Mouse (Mus musculus) lung, postnatal 25 days (tissue): ENCODE data around the gene Prkcb.

Source experiments
- DNase-seq: peaks from one replicate; pipeline ENCODE4 v3.0.0; 2022; ENCODE audit warnings: low spot score

Gene Prkcb

DNA sequence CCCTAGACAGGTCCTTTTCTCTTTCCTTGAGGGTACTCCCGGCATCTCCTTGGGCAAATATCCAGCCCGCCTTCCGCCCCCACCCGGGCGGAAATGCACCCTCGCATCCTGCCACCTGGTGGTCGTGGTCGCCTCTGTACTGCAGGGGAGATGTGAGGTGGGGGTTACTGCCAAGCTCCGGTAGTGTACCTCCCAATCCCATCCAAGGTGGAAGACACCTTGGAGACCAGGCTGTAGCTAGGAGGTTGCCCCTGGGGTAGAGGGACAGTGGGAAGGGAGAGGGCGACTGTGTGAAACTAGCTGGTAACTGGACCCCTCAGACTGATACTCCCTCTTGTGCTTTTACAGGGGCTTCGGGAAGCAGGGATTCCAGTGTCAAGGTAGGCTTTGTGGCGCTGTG, 1.6 kb downstream of the Prkcb start:
- DNase-seq: no peak

DNA sequence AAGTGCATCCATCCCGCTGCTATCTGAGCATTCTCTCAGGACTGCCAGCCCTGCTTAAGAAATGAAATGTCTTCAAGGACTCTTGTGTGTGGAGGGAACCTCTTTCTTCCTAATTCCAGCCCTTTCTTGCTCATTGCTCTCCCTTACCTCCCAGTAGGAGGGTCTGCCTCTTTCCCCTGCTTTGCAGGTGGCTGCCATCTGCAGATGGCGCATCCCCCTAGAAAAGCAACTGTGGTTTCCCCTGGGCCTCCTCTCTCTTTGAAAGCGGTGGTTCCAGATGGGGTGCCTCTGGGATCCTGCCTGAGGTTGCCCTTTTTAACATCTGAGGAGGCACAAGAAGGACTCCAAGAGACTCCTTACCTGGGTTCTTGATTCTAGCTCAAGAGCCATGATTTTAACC, 2.2 kb downstream of the Prkcb start:
- DNase-seq: no peak

DNA sequence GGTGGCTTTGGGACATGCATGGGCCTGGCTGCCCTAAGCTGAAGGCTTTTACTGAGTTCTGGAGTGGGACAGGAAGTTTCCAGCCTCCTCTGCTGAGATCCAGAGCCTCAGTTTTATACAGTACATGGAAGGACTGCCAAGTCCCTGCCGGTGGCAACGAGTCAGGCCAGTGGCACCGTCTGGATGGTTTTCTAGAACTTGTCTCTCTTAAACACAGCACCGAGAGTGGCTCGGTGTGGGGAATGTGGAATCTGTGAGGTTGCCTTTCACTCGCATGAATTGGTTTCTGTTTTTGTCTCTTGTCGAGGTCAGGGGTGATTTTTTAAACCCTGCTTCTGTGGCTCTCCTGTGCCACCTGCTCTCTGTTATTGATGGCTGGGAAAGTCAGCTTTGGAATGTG, 3.6 kb downstream of the Prkcb start:
- no peak for DNase-seq

DNA sequence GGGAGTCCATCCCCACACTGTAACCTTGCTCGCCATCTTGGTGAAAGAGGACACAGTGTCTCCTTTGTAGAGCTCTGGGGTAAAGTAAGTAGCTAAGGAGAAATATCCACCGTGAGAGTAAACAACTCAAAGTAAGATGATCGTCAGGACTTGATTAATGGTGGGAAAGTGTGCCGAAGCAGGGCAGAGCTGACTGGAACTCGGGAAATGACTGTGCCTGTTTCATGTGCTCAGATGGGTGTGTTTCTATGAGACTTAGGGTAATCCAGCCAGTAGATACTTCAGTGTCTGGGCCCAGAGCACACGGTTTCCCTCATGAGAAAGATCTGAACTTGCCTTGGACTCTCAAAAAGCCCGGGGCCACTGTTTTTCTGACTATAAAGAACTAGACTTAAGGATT, 5.6 kb downstream of the Prkcb start:
- no peak for DNase-seq

DNA sequence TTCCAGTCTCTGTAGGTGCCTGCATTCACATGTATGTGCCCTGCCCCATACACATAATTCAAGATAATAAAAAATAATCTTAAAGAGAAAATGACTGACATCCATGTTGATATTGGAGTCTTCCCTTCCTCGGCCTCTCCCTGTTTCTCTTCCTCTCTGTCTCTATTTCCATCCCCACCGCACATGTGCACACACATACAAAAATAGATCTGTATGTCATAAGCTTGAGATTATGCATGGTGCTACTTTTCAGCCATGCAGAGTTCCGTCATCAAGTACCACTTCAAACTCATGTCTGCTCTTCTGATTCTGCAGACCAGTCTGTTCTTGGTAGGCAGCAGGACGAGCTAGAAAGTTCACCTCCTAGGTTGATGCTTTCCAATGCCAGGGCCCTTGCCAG, 6.8 kb downstream of the Prkcb start:
- no peak for DNase-seq

DNA sequence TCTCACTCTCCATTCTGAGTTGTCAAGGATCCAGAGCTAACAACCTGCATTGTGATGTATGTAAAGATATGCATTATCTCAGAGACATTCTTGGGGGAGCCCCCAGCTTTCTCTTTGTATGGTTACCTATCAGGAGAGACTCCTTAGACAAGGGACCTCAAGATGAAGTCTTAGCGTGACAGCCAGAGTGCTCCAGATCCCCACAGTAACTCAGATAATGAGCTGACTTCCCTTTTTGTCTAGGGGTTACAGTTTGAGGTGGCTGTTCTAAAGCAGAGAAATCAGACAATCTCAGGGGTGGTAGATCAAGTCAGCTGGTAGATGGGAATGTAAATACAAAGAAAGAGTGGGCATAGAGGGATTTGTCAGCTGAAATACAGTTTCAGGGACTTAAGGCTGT, 7.8 kb downstream of the Prkcb start:
- DNase-seq: no peak

DNA sequence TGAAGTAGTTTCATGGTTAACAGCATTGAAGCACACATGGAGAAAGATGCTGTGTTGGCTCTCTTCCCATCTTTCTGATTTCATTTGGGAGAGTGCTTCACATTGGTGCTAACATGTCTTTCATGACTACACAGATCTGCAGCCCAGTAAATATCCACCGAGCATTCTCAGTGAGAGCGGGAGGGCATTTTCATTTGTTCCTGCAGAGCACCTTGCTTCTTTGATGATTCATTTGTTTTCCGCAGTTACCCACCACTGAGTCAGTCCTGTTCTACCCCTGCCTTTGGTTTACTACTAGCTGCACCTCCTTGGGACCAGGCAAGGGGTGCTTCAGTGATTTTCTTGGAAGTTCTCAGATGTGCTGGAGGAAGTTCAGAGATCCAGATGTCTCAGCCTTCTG, 8.3 kb downstream of the Prkcb start:
- no peak for DNase-seq

DNA sequence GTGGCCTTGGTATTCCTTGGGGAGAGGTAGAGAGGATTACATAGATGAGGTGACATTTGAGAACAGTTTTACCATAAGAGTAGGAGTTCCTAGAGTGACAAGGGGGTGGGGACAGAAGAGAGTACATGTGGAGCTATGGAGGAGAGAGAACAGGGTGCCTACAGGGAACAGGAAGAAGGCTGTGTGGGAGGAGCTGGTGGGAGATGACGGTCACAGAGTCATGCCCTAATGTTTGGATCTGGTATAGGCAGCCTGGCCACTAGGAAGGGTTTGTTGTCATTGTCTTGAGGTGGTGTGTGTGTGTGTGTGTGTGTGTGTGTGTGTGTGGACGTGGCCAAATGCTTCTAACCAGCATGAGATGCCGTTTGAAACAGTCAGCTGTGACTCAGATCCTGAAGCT, 9.1 kb downstream of the Prkcb start:
- no peak for DNase-seq

DNA sequence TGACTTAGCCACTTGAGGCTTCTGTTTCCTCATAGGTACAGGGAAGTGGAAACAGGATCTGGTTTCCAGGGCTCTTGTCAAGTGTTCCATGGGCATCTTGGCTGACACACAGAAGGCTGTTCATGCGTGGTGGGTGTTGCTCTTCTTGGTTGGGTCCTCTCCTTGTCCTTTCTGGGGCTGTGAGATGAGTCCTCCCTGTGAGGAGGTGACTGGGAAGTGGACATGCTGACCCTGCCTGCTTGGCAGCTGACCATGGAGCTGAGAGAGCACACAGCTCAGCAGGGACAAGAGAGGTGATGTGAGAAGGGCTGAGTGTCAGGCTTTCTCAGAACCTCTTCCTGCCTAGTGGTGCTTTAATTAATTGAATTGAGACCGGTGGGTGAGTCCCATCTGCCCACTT, 10.2 kb downstream of the Prkcb start:
- DNase-seq: no peak

DNA sequence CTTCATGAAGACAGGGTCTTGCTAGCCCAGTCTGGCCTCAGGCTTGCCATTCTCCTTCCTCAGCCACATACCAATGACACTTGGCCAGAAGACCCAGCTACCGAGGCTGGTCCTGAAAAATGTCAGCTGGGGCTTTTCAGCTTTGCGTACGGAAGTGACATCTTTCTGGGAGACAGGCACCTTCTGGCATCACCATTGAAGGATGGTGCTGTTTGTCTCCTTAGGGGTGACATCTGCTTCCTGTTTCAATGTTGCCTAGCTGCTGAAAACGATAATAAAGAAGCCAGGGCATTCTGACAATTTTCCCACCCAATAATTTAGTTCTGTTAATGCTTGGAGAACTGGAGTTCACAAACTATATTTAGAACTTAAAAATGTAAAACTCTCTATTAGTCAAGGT, 12.0 kb downstream of the Prkcb start:
- no peak for DNase-seq

DNA sequence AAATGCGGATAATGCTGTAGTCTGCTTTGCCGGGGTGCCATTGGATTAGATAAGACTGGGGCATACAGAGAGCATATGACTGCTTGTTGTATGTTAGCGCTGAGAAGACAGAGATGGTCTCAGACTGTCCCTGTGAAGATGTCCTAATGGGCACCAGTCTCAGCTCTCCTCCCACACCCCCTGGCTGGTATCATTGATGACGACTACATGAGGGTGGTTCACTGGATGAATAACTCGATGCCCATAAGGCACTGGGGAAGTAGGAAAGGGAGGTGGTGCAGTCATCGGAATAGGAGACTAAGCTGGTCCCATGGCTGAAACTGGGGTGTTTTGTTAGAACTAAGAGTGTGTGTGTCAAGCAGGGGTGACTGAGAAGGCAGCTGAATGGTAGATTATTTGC, 14.0 kb downstream of the Prkcb start:
- no peak for DNase-seq

DNA sequence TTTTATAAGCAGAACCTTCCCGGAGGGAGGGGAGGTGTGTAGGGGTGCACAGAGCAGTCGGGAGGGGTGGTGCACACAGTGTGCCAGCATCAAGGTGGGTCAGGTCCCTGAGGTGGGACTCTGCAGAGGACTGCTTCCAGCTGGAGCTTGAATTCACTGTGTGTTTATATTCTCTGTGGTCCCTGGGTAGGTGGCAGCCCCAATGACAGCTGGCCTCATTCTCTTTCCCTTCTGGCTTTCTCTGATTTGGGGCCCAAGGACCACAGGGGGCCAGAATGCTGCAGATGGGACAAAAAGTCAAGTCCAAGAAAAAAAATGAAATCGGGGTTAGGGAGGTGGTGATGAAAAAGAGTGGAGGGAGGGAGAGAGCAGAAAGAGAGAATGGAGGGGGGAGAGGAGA, 15.4 kb downstream of the Prkcb start:
- no peak for DNase-seq

DNA sequence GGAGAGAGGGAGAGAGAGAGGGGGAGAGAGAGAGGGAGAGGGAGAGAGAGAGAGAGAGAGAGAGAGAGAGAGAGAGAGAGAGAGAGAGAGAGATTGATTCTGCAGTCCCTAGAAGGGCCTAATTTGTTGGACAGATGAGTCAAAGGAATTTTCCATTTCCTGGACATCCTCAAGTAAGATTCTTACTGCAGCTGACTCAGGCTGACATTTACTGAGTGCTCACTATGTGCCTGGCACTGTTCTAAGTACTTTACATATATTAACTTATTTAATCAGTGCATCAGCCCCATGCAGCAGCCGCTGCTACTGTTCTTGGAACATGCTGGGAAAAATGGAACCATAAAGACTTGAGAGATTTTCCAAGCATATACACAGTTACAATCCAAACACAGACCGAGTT, 16.0 kb downstream of the Prkcb start:
- no peak for DNase-seq

DNA sequence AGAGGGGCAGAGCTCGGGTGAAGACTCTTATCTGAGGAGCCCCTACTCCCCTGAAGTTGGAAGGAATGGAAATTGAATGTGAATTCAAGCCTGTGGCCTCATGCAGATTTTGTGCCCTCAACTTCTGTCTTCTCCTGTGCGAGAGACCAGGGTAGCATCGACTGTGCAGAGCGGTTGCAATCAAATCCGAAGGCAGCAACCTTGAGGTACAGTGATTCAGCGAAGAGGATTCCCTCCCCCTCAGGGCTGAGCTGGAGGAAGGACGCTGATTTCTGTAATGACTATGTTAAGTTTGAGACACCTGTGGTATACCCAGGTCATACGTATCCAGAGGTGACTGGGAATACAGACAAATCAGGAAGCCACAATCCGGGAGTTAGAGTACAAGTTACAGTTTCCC, 18.7 kb downstream of the Prkcb start:
- DNase-seq: no peak

DNA sequence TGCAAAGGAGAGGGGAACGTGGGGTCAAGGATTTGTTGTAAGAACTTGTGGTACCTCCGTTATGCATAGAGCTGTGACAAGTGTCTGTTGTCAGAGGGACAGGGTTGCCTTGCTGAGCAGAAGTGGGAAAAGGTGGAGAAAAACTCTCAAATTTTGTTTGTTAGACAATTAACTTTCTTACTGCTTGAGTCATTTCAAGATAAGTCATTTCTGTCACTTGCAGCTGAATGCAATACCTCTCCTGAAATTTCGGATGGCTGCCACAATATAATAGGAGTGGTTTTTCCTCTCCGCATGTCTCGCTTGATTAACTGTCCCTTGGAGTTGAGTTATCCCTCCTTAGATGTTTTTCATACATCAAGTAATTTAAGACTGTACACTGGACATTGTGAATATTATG, 20.1 kb downstream of the Prkcb start:
- no peak for DNase-seq

DNA sequence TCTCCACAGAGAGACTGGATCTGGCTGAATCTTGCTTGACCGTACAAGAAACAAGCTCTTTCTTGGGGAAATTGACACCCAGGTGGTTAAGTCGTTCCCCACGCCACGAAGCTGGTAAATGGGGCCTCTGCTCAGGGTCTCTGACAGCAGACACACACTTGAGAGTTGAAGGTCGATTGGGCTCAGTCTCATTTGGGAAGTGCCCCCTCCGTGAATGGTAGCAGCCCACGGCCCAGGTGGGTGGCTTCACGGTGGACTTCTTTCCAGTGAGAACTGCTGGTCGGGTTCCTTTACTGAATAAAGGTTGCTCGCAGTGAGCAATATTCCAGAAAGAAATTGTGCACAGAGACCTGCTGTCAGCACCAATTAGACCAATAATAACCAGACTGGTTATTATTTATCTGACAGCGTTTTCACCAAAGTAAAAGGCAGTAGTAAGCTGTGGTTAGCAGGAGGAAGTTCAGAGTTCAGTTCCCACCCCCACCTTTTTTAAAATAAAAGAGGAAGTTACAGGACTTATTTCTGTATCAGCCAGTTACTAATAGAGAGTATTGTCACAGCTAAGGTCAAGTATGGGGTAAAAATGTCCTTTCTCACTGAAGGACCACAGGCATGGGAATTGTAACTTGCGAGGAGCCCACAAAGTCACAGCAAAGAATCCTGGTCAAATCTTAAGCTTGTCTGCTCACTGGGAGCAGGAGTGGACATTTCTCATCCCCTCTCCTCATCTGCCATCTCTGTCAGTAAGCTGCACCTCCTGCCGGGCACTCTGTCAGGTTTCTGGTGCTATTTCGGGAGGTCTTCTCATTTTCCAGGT, 21.6 kb downstream of the Prkcb start:
- no peak for DNase-seq

DNA sequence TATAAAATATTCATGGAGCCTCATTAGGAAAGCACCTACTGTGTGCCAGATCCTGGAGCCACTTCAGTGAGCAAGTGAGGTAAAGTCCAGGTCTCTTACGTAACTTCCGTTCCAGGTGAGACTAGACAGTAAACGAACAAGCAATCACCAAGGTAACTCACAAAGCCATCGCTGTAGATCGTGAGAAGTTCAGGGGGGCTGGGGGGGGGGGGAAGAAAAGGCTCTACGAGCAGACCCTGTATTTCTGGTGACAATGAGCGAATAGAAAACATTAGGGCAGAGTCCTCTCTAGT, 22.1 kb downstream of the Prkcb start:
- DNase-seq: no peak

DNA sequence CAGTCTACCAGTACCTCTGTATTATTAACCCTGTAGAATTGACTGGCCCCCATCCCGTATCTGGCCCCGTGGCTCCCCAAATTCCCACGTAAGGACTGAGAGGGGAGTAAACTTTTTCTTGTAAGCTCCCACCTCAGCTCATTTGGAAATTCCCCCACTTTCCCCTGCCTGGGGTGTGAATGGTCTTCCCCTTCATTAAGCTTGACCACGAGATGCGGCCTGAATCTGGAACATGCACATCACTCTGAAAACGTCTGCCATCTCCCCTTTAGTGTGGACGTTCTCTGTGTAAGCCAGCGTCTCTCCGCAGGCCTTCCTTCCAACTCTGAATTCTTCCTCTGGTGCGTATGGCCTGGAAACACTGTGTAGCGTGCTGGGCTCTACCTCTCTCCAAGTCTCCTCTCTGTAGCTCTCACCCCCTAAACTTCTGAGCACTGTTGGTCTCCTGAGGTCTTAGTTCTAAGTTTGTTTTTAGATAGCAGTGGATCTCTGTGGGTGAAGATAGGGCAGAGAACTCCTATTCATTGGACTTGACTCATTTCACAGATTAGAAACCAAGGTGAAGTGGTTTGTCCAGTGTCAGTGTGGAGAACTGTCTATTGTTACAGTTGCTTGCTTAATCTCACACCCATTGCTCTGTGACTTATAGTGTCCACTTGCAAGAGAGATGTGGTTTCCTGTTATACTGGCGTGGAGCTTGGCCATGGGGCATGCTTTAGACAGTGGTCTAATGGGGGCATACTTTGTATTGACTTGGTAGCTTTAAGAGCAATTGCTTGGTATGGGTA, 25.3 kb downstream of the Prkcb start:
- no peak for DNase-seq

DNA sequence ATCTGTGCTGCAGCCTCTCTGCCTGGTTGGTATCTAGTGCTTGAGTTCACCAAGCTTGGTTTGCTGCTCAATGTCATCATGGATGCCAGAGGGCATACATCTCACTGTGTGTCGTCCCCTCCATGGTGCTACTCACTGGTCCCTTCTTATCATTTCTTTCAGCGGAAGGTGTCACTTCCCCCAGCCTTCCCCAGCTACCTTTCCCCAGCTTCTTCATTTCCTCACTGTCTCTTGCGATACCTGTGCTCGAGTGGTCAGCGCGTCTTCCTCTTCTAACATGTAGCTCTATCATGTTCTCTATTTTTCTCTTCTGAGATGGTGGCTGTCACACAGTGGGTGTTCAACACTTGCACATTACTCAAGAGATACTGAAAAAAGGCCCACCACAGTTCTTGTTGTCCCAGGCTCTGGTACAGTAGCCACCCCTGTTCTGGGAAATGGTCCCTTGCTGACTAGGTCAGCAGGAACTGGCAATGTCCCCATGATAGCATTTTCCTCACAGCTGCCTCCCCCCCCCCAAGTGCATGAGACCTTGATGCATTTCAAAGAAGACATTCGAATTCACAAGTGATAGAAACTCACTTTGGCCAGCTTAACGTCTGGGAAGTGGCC, 27.3 kb downstream of the Prkcb start:
- DNase-seq: peak; percentile 14

DNA sequence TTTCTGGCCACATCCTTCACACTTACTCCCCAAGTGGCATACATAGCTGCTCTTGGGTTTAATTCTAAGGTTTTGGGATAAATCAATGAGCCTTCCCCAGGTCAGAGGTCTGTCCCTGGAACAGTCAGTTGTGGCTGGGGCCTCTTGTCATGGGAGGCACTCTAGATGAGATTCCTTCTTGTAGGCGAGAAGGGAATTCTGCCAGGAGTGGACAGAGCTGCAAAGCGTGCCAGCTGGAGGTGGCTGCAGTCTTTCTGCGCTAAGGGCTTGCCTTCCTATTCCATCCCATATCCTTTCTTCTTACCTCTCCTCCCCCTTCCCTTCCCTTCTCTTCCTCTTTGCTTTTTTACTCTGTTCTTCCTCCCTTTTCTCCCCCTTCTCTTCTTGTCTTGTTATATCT, 28.1 kb downstream of the Prkcb start:
- DNase-seq: no peak

DNA sequence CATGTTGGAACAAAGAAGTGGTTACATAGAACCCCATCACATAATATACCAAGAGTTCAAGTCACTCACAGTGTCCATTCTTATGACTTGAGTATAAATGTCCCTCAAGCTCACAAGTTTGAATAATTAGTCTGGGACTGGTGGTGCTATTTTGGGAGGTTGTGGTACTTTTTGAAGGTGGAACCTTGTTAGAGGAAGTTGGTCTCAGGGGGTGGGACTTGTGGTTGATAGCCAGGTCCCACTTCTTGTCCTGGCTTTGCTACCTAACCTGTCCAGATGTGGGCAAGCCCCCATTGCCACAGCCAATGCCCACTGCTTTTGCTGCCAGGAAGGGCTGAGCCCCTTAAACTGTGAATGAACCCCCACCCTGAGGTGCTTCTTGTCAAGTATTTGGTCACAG, 28.9 kb downstream of the Prkcb start:
- peak; percentile 52 for DNase-seq

DNA sequence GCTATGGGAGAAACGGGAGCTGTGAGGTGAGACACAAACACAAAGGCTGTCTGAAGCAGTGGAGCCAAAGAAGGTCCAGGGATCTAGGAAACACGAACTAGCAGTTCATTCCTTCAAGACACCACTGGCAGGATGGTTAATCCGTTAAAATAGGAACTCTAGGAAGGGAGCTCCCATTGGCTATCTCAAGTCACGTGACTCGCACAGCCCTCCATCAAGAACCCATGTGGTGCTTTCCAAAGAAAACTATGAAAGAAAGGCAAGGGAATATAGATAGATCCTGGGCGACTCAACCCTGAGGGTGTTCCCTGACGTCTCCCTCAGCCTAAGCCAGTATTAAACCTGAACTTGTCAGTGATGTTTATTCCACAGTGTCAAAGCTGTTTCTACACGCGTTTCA, 31.0 kb downstream of the Prkcb start:
- no peak for DNase-seq

DNA sequence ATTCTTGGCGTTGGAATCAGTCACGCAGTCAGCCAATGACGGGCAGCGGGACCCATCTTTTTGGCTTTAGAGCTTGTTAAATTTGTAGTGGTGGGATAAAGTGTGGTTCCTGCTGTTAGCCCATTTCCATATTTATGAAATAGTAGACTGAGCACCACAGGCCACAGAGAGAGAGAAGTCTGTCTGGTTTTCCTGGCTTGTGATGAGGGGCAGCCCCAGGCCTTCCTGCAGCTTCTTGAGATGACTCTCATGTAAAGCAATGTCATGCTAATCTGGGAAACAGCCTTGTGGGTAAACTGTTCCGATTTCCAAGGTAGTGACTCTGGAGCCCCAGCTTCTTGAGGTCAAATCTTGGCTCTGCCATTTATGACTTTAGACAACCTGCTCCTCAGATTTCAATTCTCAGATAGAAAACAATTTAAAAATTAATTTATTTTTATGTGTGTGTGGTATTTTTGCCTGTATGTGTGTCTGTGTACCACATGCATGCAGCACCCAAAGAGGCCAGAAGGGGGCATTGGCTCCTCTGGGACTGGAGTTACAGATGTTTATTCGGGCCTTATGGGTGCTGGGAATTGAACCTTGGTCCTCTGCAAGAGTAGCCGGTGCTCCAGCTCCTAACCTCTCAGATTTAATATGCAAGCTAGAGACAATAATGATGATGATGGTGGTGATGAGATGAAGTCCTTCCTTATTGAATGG, 32.4 kb downstream of the Prkcb start:
- no peak for DNase-seq
